Mouse (Mus musculus): ENCODE measurements around the gene Cpne5.
A peak's percentile ranks its signal among the peaks of the same experiment; 100 is the strongest.
"Not testable (repeated sequence)": the region's sequence is repeated elsewhere in the genome, so short reads cannot be mapped to it uniquely, and the experiment has no call there.

Gene Cpne5

DNA sequence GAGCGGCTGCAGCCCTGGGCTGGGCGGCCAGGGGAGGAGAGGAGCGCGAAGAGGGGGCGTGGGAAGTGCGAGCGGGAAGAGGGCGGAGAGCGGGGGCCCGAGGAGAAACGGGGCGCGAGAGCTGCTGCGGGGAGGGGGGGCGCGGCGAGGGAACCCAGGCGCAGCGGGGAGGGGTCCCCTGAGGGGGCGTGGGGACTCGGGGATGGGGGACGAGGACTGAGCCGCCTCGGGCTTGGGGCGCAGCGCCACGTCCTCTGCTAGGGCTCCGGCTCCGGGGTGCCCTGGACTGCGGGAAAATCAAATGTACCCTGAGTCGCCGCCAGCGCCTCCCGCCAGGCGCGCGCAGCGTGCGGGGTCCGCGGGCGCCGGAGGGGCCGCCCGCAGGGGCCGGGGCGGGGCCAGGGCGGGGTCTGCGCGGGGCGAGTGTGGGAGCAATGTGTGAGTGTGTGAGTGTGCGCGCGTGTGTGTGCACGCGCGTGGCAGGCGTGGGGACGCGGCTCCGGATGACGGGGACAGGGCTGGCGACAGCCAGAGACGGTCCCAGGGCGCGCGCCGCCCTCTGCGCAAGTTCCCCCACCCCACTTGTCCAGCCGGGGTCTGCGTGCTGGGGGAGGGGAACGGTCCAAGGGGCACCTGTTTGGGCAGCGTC is at the start of gene Cpne5:
Cpne5 (minus strand) TSS at position 396 of the 649 bp plus-strand sequence.
- no peak for DNase-seq (ENCODE audit: low spot score)

- no peak for DNase-seq (ENCODE audit: low spot score)
These were observed 44.4 kb upstream of the Cpne5 start for GRCm38 (mm10) chr17:29282216-29282952.

DNA sequence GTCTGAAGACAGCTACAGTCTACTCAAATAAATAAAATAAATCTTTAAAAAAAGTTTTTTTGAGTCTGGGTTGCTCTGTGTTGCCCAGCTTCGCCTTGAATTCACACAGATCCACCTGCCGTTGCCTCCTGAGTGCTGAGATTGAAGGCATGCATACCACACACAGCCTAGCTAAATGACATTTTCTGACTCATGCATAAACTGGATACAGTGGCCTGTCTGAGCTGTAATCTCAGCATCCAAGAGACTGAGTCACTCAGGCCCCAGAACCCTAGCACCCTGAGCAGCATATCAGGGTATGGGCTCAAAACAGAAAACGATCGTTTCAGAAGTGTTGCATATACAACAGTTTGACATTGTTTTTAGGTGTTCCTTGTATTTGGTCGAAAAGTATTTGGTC is 43.6 kb upstream of the Cpne5 start:
- DNase-seq (ENCODE audit: low spot score): no peak

GRCm38 (mm10) chr17:29280422-29280821 is 42.5 kb upstream of the Cpne5 start:
- no peak for DNase-seq (ENCODE audit: low spot score)

GRCm38 (mm10) chr17:29273889-29274288 is 35.9 kb upstream of the Cpne5 start:
- DNase-seq (ENCODE audit: low spot score): no peak

- no peak for DNase-seq (ENCODE audit: low spot score)
These were observed 35.2 kb upstream of the Cpne5 start for GRCm38 (mm10) chr17:29273156-29273555.

- no peak for DNase-seq (ENCODE audit: low spot score)
These were observed 32.3 kb upstream of the Cpne5 start for GRCm38 (mm10) chr17:29270148-29270698.

- no peak for DNase-seq (ENCODE audit: low spot score)
These were observed 31.4 kb upstream of the Cpne5 start for GRCm38 (mm10) chr17:29269349-29269706.

DNA sequence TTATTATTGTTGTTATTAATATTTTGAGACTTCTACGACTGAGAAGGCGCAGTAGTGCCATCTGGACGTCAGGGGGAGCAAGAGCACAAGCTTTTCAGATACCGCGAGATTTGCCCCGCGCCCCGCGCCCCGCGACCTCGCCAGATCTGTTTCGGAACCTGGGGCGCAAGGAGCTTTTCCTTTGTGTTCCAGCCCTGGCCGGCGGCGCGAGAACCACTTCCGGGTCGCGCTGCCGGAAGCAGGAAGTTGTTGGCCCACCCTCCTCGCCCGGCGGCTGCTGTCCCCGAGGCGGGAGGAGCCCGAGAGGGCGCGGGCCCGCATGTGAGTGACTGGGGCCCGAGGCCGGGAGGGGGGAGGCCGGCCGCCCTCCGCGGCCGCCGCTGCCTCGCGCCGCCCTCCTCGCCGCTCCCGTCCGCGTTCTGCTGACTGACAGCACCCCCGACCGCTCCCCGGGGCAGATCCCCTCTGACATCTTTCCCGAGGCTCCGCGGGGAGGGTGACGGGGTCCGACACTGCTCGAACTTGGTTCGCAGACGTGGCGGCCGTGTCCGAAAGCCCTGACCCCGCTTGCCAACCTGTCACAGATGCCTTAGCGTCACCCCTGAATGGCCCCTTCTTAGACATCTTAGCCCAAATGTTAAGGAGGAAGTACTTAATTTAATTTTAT is 30.8 kb upstream of the Cpne5 start, which contains the start of gene BC004004:
BC004004 (plus strand) TSS at position 107 of the 667 bp plus-strand sequence.
- peak; percentile 98 for DNase-seq (ENCODE audit: low spot score)

DNA sequence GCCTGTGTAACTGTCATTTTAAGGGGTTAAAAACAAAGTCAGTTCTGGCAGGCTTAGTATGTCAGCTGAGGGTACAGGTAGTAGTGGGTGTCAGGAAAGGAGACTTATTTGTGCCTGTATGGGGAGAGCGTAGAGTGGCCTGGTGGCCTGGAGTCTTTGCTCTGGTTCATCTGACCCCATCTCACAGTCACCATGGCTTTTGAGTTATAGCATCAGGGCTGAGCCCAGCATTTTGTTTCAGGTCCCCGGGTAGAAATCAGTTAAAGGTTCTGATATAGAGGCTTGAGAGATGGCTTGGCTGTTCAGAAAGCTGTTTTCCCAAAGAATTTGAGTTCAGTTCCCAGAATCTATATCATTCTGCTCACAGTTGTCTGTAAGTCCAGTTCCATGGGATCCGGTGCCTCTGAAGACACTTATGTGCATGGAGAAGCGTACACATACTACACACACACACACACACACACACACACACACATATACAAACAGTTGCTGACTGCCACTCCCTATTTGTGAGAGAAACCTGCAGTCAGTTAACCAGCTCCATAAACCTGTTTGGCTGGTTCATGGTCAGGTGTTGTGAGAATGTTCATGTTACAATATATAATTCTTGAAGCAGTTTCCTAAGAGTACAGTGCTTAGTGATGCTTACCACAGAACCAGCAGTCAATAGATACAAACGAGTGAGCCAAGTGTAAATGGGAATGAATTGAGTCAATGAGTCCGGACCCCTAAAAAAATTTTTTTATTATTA is 30.1 kb upstream of the Cpne5 start:
- no peak for DNase-seq (ENCODE audit: low spot score)

- DNase-seq (ENCODE audit: low spot score): not testable (repeated sequence)
These were observed 29.1 kb upstream of the Cpne5 start for GRCm38 (mm10) chr17:29267040-29267439.

DNA sequence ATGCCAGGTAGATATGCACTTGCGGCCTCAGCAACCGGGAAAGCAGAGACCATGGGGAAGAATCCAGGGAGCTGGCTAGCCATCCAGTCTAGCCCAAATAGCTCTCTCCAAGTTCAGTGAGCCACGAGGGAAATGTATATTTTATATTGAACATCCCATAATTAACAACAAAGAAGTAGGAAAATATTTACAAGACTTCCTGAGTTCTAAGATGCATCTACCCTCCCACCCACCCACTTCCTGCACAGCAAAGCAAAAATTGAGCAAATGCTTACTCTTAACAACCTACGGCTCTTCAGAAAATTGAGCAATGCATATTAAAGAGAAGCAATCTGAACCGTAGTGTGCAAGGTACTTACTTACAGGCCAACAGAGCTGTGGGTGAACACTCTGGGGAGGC is 26.8 kb upstream of the Cpne5 start:
- DNase-seq (ENCODE audit: low spot score): no peak

GRCm38 (mm10) chr17:29263840-29264633 is 26.1 kb upstream of the Cpne5 start, which contains the start of gene Ppil1:
Ppil1 (minus strand) TSS chr17:29264186.
- DNase-seq (ENCODE audit: low spot score): peak; percentile 75

DNA sequence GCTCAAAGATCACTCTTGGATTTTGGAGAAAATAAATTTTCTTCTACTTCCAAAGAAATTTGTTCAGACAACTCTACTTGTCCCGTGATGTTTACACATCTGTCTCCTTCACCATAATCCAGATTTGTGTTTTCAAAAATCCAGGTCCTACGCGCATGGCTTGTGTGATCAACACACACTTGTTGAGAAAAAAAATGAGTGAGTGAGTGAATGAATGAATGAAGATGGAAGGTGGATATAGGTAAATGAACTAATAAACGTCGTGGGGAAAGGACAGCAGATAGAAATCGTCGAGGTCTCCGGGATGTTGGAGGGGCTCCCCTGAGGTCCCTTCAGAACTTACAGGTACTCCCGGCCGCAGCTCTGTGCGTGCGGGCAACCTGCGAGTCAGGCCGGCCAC is 25.4 kb upstream of the Cpne5 start:
- DNase-seq (ENCODE audit: low spot score): no peak

DNA sequence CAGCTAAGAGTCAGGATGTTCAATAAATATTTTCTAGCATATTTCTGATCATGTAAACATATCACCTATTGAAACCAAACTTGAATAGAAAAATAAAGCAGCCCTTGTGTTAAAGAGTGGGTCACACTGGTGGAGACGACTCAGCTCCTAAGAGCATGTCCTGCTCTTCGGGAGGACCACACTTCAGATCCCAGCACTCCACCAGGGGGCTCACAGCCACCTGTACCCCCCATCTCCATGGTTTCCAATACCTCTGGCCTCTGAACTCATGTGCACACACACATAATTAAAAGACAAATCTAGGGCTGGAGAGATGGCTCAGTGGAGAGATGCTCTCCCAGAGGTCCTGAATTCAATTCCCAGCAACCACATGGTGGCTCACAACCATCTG is 24.3 kb upstream of the Cpne5 start:
- DNase-seq (ENCODE audit: low spot score): no peak

DNA sequence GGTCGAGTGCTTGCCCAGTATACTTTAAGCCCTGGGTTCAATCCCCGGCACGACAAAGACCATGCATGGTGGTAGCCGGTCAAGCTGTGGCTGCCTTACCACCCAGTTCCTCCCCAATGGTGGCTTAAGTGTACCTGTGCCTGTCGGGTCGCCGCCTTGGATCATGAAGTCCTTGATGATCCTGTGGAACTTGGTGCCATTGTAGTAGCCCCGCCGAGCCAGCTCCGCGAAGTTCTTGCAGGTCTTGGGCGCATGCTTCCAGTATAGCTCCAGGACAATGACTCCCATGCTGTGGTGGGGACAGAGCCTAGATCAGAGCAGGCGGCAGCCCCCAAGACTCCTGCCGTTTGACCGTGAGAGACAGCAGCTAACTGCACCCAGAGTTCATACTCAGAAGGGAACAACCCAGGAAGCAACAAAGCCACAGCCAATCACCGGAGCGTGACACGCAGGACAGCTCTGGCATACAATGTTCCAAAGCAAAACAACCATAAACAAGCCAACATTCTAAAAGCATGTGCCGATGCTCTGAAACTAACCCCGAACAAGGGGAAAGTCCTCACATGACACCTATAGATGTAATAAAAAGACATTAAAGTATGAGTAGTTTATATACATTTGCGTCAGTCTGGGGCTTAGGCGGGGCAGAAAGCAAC is 23.8 kb upstream of the Cpne5 start:
- DNase-seq (ENCODE audit: low spot score): no peak

- DNase-seq (ENCODE audit: low spot score): no peak
These were observed 22.5 kb upstream of the Cpne5 start for GRCm38 (mm10) chr17:29260501-29260900.

GRCm38 (mm10) chr17:29259489-29259888 is 21.5 kb upstream of the Cpne5 start:
- peak; percentile 78 for DNase-seq (ENCODE audit: low spot score)

- no peak for DNase-seq (ENCODE audit: low spot score)
These were observed 21.0 kb upstream of the Cpne5 start for GRCm38 (mm10) chr17:29258921-29259320.

DNA sequence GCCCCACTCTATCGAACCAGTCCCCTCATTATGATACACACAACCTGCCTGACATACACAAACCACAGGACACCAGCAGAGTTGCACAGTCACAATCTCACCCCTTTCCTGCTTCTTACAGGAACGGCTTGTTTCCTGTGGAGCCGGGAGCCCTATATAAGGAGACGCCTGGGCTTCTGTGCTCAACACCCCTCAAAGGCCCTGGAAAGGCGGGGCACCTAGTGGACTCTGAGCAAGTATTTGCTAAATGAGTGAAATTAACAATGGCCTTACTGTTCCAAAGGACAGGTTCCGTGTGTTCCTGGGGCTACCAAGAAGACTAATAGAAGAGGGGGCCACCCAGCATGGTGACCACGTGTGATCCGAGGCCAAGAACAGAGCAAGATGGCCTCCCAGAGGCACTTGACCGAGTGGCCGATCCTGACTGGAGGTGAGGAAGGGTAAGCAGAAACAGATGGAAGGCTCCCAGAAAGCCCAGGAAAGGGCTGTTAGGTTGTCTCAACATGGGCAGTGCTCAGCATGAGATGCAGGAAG is 20.1 kb upstream of the Cpne5 start:
- no peak for DNase-seq (ENCODE audit: low spot score)
